Mouse (Mus musculus) cerebellum, postnatal 14 days (tissue): ENCODE measurements around the gene Ska3.
"Not testable (repeated sequence)": the region's sequence is repeated elsewhere in the genome, so short reads cannot be mapped to it uniquely, and the experiment has no call there.

Experiments used
- DNase-seq, 2 experiments: peaks; one replicate each; pipeline ENCODE4 v3.0.0; 2021; ENCODE audit warnings: mixed read lengths in 2 of 2

Gene Ska3

DNA sequence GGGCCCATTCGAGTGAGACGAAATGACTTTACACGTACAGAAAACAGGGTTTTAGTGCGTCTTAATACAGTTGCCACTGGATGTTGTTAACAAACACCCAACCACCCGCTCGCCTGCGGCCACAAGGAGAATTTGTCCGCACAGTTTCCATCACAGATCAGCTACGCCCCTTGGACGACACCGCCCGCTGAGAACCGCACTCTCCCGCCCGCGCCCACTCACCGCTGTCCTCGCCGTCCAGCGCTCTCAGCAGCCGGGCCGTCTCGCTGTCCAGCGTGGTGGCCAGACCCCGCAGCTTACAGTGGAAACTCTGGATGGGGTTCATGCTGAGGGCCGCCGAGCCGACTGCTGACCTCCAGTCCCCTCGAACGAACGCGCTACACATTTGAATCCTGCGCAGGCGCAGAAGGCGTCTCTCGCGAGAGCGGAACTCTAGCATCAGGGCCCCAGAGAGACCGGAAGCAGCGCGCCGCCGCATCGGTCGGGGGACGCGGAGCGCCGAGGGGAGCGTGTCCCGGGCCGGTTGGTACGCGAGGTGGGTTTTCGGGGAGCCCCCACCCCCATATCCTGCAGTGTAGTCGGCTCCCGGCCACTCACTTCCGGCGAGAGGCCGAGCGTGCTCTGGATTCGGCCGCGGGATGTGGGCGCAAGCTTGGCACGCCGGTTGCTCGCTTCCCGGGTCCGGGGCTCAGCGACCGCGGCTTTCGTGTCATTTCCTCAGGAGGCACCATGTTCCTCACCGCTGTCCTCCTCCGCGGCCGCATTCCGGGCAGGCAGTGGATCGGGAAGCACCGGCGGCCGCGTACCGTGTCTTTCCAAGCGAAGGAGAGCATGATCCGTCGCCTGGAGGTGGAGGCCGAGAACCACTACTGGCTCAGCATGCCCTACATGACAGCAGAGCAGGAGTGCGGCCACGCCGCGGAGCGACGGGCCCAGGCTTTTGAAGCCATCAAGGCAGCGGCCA is at the start of gene Ska3, which contains the start of gene Mrpl57:
TSS of gene Ska3 (minus strand) at position 398 of the 964 bp plus-strand sequence.
TSS of gene Mrpl57 (plus strand) at position 447 of the 964 bp plus-strand sequence.
- peak; percentile 94 to 95 for DNase-seq

- peak in 1 of 2 experiments; percentile 55 for DNase-seq
Observed at GRCm38 (mm10) chr14:57866676-57867276, 40.8 kb upstream of the Ska3 start.

DNA sequence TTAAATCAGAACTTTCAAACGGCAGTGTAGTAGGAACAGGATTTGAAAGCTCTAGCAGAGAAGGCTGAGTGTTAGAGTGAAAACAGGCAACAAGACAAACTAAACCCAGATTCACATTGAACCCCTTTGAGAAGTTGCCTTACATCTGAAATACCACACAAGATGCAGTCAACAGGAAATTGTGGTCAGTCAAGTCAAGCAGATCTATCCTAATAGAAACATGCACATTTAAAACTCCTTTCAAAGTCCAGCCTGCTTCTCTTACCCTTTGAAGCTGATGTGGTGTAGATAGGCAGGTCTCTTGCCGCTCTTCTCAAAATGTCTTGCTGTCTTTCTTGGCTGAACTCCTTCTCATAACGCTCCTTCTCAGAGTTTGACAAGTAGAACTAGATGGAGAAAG is 39.3 kb upstream of the Ska3 start:
- no peak for DNase-seq

DNA sequence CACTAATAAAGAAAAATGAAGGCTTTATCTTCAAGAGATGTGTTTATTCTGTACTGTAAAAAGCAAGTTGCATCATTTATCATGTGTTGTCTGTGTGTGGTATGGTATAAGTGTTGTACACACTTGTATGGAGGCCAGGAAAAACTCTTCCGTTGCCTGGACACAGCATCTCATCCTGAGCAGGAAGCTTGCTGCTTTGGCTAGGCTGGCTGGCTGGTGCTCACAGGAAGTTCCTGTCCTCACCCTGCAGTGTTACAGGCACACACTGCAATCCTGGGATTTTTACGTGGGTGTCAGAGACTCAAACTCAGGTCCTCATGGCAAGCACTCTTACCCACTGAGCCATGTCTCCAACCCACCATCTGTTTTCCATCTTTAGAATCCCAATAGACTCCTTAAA is 37.1 kb upstream of the Ska3 start:
- DNase-seq, result no peak

DNA sequence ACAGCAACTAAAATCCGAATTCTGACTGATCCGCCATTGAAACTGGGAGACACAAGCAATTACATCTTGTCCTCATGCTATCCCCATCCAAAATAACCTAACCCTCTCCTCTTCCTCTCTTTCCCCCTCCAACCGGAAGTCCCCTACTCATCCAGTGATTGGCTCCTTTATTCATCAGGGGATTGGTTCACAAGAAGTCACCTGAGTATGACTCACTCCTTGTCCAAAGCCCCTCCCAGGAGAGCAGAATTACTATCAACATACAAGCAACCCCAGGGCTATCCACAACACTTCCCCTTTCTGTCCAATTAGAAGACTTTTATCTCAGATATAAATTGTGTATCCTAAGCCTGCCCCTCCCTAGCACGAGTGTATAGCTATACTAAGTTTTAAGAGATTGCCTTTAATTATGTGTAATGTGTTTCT is 36.0 kb upstream of the Ska3 start:
- DNase-seq, result no peak

DNA sequence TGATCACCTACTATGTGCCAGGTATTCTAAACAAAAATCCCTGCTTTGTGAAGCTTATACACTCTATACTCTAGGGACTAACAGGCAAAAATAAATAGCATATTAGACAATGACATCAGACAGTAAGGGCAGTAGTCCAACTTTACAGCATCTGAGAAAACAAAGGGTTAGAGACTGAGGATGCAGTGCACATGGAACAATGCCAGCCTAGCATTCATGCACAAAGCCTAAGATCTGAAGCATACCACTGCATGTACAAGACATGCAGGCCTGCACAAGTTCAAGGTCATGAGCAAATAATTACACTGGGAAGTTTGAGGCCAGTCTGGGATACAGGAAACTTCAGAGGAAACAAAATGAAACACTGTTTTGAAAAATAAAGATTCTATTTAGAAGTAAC is 33.5 kb upstream of the Ska3 start:
- no peak for DNase-seq

- DNase-seq, result no peak
Observed at GRCm38 (mm10) chr14:57858601-57859000, 32.6 kb upstream of the Ska3 start.

- not testable (repeated sequence) for DNase-seq
Observed at GRCm38 (mm10) chr14:57856037-57856436, 30.1 kb upstream of the Ska3 start.

GRCm38 (mm10) chr14:57852961-57853360 is 27.0 kb upstream of the Ska3 start:
- no peak for DNase-seq

GRCm38 (mm10) chr14:57850330-57850729 is 24.3 kb upstream of the Ska3 start:
- no peak for DNase-seq

GRCm38 (mm10) chr14:57848646-57849045 is 22.7 kb upstream of the Ska3 start:
- DNase-seq, result no peak

DNA sequence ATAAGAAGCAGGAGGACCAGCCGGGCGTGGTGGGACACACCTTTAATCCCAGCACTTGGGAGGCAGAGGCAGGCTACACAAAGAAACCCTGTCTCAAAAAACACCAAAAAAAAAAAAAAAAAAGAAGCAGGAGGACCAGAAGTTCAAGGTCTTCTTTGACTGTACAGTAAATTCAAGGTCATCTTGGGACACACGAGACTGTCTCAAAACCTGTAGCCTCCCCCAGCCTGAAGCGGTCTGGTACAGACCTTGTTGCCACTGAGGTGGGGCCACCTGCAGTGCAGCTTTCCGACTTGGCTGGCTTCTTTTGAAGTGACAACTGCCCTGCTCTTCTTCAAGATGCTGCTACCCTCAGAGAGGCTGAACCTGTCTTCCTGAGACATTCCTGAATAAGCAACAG is 22.1 kb upstream of the Ska3 start:
- not testable (repeated sequence) for DNase-seq

GRCm38 (mm10) chr14:57844535-57844934 is 18.6 kb upstream of the Ska3 start:
- DNase-seq, result no peak

GRCm38 (mm10) chr14:57835157-57835556 is 9.2 kb upstream of the Ska3 start:
- no peak for DNase-seq

DNA sequence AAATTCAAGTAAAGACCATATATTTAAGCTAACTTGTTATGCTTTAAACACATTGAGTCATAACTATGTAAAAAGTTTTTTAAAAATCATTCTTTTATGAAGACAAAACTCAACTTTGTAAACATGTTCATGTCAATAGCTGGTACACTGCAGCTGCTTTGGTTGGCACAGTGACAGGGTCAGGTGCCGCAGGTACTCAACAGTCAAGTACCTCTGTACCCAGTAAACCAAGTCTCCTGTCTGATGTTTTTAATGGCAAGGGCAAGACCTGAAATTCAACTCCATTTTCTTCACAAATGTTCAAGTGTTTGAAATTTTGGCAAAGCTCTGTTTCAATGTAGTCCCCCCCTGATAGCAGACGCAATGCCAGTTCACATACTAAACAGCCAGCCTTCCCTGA is 7.5 kb upstream of the Ska3 start:
- no peak for DNase-seq

DNA sequence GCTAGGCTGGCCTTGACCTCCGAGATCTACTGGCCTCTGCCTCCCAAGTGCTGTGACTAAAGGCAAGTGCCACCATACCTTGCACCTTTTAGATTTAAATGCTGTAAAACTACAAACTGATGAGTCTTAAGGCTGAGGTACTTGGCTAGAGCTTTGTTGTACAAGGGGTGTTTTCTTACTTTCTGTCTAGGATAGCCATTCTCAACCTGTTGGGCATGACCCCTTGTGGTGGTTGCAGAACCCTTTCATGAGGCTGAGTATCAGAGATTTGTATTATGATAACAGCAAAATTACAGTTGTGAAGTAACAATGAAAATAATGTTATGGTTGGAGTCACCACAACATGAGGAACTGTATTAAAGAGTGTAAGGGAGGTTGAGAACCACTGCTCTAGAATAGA is 1.3 kb upstream of the Ska3 start:
- DNase-seq, result no peak

GRCm38 (mm10) chr14:57820839-57821238 is 5.1 kb downstream of the Ska3 start:
- no peak for DNase-seq

GRCm38 (mm10) chr14:57811844-57812243 is 14.1 kb downstream of the Ska3 start:
- no peak for DNase-seq

DNA sequence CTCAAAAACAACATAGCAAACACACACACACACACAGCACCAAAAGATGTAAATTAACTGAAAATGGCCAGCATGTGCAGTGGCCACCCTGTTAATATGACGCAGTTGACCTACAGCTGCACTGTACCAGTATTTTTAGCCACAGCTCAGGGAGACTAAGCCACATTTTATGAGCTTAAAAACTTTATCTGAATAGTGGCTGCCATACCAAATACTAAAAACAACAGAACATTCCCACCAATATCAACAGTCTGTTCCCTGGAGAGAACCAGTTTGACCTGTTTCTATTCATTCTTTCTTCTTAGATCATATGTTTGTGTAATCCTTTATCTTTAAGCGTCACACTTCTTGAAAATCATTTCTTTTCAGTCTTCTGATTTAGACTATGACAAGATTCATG is 15.1 kb downstream of the Ska3 start:
- no peak for DNase-seq

GRCm38 (mm10) chr14:57808558-57808957 is 17.4 kb downstream of the Ska3 start:
- peak in 1 of 2 experiments; percentile 22 for DNase-seq

GRCm38 (mm10) chr14:57803731-57804130 is 22.3 kb downstream of the Ska3 start:
- no peak for DNase-seq

GRCm38 (mm10) chr14:57797991-57798931 is 27.7 kb downstream of the Ska3 start, which contains the start of gene Sap18:
Gene Sap18 (plus strand): TSS chr14:57798180.
- DNase-seq, result peak; percentile 96 to 97

DNA sequence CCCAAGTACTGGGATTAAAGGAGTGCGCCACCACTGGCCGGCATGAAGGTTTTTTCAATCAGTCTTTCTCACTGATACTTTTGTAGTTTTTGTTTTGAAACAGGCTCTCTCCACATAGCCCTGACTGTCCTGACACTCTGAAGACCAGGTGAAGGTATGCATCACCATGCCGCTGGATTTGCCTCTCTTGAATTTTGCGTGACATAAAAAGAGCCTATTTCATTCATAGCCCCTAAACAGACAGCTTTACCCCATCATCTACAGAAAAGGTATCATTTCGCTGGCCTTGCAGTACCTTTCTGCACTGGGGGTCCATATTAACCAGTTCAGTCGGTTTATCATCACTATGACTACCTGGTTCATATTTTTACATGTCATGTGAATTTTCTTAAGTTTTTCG is 28.4 kb downstream of the Ska3 start:
- peak in 1 of 2 experiments; percentile 31 for DNase-seq
